Mouse (Mus musculus) midbrain, embryonic 12.5 days (tissue): ENCODE measurements around the gene Arhgef2. TPM values are rescaled to one million over a fixed set of nuclear protein-coding genes. Genes with fewer than 3 reads are reported as not detected.

Experiments used
- ATAC-seq: fragments of 200-750 bp; cut with Nextera tagmentation; 2 replicates; pipeline ENCODE4 v1.8.0; 2017; ENCODE audit warnings: low read depth, moderate TSS enrichment, moderate library complexity; ENCODE audit not compliant: low FRiP score
- H3K27ac ChIP-seq: fragments of 300-500 bp; sonication (generic); replicated peaks from 2 replicates; pipeline ENCODE4 v1.5.1; 2016; ENCODE audit warnings: mild to moderate bottlenecking
- H3K27me3 ChIP-seq: fragments of 300-500 bp; sonication (generic); 2 replicates; pipeline ENCODE4 v1.6.1; 2016; ENCODE audit warnings: mild to moderate bottlenecking
- H3K36me3 ChIP-seq: fragments of 300-500 bp; sonication (generic); 2 replicates; pipeline ENCODE4 v1.6.1; 2016
- H3K4me1 ChIP-seq: fragments of 300-500 bp; sonication (generic); 2 replicates; pipeline ENCODE4 v1.6.1; 2016
- H3K4me2 ChIP-seq: fragments of 300-500 bp; sonication (generic); replicated peaks from 2 replicates; pipeline ENCODE4 v1.6.1; 2016; ENCODE audit warnings: mild to moderate bottlenecking, moderate library complexity
- H3K4me3 ChIP-seq: fragments of 300-500 bp; sonication (generic); 2 replicates; pipeline ENCODE4 v1.5.1; 2016; ENCODE audit warnings: mild to moderate bottlenecking
- H3K9ac ChIP-seq: fragments of 300-500 bp; sonication (generic); replicated peaks from 2 replicates; pipeline ENCODE4 v1.6.1; 2016; ENCODE audit warnings: mild to moderate bottlenecking, moderate library complexity
- H3K9me3 ChIP-seq: fragments of 300-500 bp; sonication (generic); 2 replicates; pipeline ENCODE4 v1.6.1; 2016; ENCODE audit warnings: mild to moderate bottlenecking
- WGBS: fragments of 180-500 bp; shearing (Covaris S2); methylation state at CpG from one replicate; pipeline ENCODE4 v1.1.7; 2016; 5-methylcytosine and 5-hydroxymethylcytosine counted together
- polyA plus RNA-seq: library from polyadenylated mRNA; unstranded; fragments of >200 nt; fragmentation: Nextera tagmentation; extraction: Ambion mirVana; gene quantifications from 2 replicates; pipeline ENCODE4 v1.2.1, GENCODE M21; 2016

The Arhgef2 gene
- polyA plus RNA-seq, 1 experiment from 2014 or later = 143 TPM

DNA sequence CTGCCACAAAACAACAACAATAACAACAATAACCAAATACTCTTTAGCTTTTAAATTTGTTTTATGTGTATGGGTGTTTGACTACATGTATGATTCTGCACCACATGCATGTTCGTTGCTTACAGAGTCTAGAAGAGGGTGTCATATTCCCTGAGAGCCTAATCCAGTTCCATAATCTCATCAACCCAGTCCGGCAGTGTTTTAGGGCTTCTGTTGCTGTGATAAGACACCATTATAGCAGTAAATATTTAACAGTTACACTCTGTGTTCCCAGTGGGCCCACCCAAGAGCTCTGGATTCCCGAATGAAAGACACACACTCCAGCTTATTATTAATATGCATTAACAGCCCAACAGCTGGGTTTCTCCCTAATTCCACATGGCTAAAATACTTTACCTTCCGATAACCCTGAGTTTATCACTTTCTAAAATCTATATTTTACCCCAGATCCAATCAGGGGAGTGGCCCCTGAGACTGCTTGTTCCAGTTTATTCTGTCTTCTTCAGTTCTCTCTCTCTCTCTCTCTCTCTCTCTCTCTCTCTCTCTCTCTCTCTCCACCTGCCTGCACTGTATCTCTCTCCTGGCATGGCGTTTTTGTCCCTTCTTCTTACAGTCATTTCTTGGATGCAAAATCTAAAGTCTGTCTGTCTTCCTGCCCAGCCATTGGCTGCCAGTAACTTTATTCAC is 52.8 kb downstream of the Arhgef2 start:
- 69% methylated on average over 5 of the region's 5 CpGs for WGBS
- Histone ChIP-seq H3K9me3 (no peaks in the 10 kb centered on the region), H3K4me3 (no peak overlapping the region), H3K36me3 (no peaks in the 10 kb centered on the region), H3K27me3 (no peaks in the 10 kb centered on the region), H3K4me1 (no peaks in the 10 kb centered on the region), H3K27ac (no peak overlapping the region), H3K9ac (no peak overlapping the region), H3K4me2 (no peak overlapping the region)
- ATAC-seq = no peak

DNA sequence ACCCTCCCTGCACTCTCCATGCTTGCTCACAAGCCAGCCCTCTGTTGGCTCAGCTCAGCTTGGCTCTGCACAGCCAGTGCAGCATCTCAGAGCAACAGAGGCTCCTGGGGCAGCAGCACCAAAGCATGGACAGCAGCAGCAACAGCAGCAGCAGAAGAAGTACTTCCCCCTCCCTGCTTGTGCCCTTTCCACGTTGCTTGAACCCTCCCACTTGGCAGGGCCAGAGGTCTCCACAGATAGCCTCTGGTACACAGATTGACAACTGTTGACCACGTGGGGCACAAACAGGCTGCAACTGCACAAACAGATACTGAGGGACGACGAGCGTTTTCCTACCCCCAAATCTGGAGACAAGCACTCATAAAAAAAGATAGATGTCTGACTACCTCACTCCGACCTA is 54.0 kb downstream of the Arhgef2 start:
- H3K4me2 ChIP-seq = no peak overlapping the region
- no peaks in the 10 kb centered on the region for H3K9me3 ChIP-seq
- WGBS = 54% methylated on average over 6 of the region's 6 CpGs
- no peaks in the 10 kb centered on the region for H3K27me3 ChIP-seq
- no peak overlapping the region for H3K27ac ChIP-seq
- no peaks in the 10 kb centered on the region for H3K4me1 ChIP-seq
- no peak overlapping the region for H3K9ac ChIP-seq
- no peak overlapping the region for H3K4me3 ChIP-seq
- H3K36me3 ChIP-seq = no peaks in the 10 kb centered on the region
- no peak for ATAC-seq

DNA sequence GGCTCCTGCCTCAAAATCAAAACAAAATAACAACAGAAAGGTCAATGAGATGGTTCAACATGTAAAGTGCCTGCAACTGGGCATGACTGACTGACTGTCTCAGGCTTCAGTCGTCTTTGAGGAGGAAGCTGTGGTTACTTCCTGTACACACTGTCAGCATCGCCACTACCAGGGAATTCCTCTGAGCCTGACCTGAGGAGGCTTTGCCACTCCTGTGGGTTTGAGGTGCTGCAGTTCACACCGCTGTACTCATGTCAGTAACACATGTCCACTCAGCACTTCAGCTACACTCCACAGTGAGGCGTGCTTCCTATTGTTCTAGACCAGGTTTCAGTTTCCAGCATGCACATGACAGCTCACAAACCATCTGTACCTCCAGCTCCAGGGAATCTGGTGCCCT is 58.3 kb downstream of the Arhgef2 start:
- Histone ChIP-seq H3K4me2 (no peak overlapping the region), H3K4me3 (no peak overlapping the region), H3K9me3 (no peaks in the 10 kb centered on the region), H3K9ac (no peak overlapping the region), H3K27ac (no peak overlapping the region), H3K27me3 (no peaks in the 10 kb centered on the region), H3K36me3 (no peaks in the 10 kb centered on the region), H3K4me1 (no peaks in the 10 kb centered on the region)
- 78% methylated on average over 4 of the region's 4 CpGs for WGBS
- ATAC-seq = no peak

DNA sequence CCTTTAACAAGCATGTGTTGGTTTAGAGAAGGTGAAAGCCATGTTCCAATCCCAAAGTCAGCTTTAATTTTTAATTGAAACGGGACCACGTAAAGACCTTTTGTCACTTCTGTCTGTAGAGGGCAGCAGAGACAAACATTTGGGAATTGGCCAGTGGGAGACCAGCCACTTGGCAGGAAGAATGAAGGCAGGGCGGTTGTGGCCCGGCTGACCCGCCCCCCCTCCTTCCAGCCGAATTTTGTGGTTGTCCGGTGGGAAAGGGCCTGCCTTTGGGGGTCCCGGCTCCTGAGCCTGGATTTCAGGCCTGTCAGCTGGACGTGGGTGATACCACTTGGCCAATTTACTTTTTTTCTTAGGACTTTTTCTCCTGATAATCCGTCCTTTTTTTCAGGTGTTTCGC is 71.6 kb downstream of the Arhgef2 start:
- no peaks in the 10 kb centered on the region for H3K36me3 ChIP-seq
- no peaks in the 10 kb centered on the region for H3K9me3 ChIP-seq
- peak overlapping the region; percentile 58; the same call in 1 of the 2 replicates for H3K9ac ChIP-seq
- H3K27ac ChIP-seq = no peak overlapping the region
- WGBS = 7% methylated on average over 11 of the region's 11 CpGs
- ATAC-seq = peak; percentile 60; the same call in 1 of the 2 replicates
- no peaks in the 10 kb centered on the region for H3K27me3 ChIP-seq
- H3K4me1 ChIP-seq = 0 out of 2 replicates have a peak, but pooled peaks cover 3% of the 10 kb centered on the region
- H3K4me2 ChIP-seq = peak overlapping the region; percentile 55
- H3K4me3 ChIP-seq = peak overlapping the region; percentile 31

DNA sequence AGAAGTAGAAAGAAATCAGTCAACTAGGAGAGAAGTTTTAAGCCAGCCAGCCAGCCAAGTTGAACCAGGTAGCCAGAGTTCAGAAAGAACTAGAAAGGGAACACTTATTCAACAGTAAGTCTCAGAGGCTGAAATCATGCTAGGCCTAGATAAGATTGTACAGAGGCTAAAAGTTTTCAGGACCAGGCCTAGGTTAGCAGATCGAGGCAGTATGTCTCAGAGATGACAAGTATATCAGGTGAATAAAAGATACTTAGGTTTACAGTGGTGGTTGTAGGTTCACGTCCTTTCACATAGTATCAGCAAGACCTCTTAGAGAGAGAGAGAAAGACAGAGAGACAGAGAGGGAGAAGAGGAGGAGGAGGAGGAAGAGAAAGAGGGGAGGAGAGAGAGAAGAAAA is 78.0 kb downstream of the Arhgef2 start:
- H3K9ac ChIP-seq = no peak overlapping the region
- no peak overlapping the region for H3K4me2 ChIP-seq
- H3K27me3 ChIP-seq = no peaks in the 10 kb centered on the region
- H3K36me3 ChIP-seq = peaks cover 9% of the 10 kb centered on the region; the same call in 1 of the 2 replicates
- H3K27ac ChIP-seq = no peak overlapping the region
- no peaks in the 10 kb centered on the region for H3K9me3 ChIP-seq
- H3K4me3 ChIP-seq = no peak overlapping the region
- H3K4me1 ChIP-seq = peaks cover 24% of the 10 kb centered on the region
- no peak for ATAC-seq
- WGBS = 87% methylated on average over 2 of the region's 2 CpGs

DNA sequence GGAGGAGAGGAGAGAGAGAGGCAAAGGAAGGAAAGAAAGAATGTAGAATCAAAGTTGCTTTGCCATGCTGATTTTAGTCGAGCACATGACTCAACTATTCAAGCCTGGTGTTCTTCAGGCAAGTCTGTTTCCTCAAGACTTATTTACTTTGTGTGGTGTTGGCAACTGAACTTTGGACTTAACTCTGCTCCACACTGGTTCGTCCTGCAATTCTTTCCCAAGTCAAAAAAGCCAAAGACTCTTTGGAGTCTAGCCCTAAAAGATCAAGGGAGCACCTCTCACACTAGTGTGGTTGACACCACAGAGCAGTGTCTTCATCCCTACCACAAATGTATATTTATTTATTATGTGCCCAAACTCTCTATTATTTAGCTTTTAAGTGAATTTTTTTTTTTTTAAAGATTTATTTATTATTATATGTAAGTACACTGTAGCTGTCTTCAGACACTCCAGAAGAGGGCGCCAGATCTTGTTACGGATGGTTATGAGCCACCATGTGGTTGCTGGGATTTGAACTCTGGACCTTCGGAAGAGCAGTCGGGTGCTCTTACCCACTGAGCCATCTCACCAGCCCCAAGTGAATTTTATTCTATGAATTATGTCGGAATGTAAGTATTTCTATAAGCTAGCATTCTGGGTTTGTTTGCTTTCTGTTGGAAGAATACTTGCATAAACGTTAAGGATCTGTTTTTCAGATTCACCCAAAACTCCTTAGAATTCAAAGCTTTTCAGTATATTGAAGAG is 78.6 kb downstream of the Arhgef2 start:
- ATAC-seq = no peak
- no peak overlapping the region for H3K27ac ChIP-seq

DNA sequence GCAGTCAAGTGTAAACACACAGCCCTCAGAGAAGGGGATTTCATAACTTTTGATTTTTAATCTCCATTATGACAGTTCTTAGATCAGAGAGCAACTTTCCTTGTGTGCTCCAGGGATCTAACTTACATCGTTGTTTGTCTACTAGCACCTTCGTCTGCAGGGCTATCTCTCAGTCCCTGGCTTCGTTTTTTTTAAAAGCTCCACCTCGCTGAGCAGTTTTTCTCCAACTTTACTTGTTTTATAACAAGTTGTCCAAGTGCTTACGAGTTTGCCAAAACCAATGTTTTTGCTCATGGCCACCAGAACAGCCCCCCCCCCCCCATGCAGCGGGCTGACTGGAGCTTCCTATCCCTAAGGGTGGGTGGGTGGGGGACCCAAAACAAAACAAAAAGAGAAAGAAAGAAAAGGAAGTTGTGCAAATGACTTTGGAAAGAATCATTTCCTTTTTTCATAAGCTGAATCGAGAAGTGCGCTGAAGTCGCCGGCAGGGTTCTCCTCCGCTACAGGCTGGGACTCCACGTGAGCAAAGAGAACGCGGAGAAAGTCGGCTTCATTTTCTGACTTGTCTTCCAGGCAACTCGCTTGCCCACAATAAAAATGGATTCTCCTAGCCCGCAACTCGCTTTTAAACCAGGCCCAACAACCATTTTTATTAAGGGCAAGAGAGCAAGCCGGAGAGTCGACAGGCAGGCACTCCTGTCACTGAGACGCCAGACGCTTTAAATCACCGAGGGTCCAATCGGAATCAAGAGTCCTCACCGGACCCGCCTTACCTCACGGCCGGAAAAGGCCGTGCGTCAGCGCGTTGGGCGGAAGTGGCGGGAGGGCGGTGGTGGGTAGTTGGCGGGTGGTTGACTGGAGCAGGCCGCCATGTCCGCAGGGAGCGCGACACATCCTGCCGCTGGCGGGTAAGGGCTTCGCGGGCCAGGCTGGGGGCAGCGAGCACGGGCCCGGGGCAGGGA is 79.5 kb downstream of the Arhgef2 start, which contains the start of gene Khdc4:
Khdc4 (plus strand) TSS at position 824 of the 962 bp plus-strand sequence.
- Histone ChIP-seq H3K4me1 (peaks cover 24% of the 10 kb centered on the region), H3K36me3 (peaks cover 24% of the 10 kb centered on the region), H3K4me2 (peak within 1 kb of the TSS; percentile 84), H3K9ac (peak within 1 kb of the TSS; percentile 97), H3K9me3 (no peaks in the 10 kb centered on the region), H3K27me3 (no peaks in the 10 kb centered on the region), H3K4me3 (peak within 1 kb of the TSS; percentile 98), H3K27ac (peak within 1 kb of the TSS; percentile 89)
- peak; percentile 99 for ATAC-seq
- WGBS = 1% methylated on average over 47 of the region's 47 CpGs

More for the DNA sequence above, 78.6 kb downstream of the Arhgef2 start:
- peak overlapping the region; percentile 84 for H3K4me2 ChIP-seq
- 67% methylated on average over 8 of the region's 8 CpGs for WGBS
- H3K36me3 ChIP-seq = peaks cover 15% of the 10 kb centered on the region
- peaks cover 24% of the 10 kb centered on the region for H3K4me1 ChIP-seq
- H3K27me3 ChIP-seq = no peaks in the 10 kb centered on the region
- H3K9ac ChIP-seq = peak overlapping the region; percentile 56; the same call in 1 of the 2 replicates
- peak overlapping the region; percentile 98; the same call in 1 of the 2 replicates for H3K4me3 ChIP-seq
- no peaks in the 10 kb centered on the region for H3K9me3 ChIP-seq

DNA sequence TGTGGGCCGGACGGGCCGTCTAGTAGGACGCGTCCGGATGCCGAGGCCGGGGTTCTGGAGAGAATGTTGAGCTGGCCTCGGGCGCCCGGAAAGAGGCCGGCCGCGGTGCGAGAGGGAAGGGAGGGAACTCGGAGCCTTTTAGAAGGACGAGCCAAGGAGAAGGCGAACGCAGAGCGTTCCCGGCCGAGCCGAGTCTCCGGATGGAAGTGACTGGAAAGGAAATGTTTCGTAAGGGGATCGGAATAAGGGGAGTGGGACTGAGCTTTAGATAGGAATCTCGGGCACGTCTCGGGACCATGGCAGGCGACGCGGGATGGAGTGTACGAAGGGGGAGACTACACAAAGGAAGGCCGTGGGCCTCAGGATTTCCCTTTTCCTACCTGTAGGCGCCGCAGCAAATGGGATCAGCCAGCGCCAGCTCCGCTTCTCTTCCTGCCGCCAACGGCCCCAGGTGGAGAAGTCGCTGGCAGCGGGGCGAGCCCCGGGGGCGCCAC is 80.2 kb downstream of the Arhgef2 start:
- WGBS = under 1% methylated on average over 44 of the region's 45 CpGs
- Histone ChIP-seq H3K27me3 (no peaks in the 10 kb centered on the region), H3K9me3 (no peaks in the 10 kb centered on the region), H3K9ac (peak overlapping the region; percentile 97), H3K4me2 (peak overlapping the region; percentile 84), H3K27ac (peak overlapping the region; percentile 89), H3K4me3 (peak overlapping the region; percentile 98), H3K4me1 (peaks cover 24% of the 10 kb centered on the region), H3K36me3 (peaks cover 31% of the 10 kb centered on the region)
- ATAC-seq = peak; percentile 64

DNA sequence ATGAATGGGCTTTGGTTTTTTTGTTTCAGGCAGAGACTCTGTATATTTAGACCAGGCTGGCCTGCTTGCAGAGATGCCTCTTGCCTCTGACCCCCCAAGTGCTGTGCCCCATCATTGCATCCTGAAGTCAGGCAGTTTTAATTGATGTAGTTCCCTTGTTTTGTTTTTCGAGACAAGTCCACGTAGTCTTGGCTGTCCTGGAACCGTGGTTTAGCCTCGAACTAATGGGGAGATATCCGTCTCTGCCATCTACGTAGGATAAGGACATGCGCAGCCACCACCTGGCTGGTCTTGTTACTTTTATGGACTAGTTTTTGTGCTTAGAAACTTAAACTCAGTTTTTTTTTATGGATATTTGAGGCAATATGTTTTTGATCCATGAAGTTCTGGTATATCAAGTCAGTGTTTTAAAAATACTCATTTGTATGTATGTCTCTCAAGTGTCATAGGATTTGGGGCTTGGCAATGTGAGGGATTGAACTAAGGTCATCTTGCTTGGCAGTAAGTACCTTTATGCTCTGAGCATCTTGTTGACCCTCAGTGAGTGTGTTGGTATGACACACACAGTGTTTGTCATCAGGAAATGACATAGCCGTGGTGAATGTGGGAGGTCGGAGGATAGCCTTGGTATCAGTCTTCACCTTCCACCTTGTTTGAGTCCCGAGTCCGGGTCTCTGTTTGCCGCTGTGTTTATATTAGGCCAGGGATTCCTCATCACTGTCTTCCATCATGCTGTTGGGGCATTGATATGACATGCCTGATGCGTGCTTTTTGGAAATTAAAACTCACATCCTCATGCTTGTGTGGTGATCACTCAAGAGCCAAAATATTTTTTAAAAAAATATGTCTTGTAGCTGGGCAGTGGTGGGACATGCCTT is 81.2 kb downstream of the Arhgef2 start:
- Histone ChIP-seq H3K36me3 (peaks cover 40% of the 10 kb centered on the region), H3K9ac (peak overlapping the region; percentile 97), H3K27me3 (no peaks in the 10 kb centered on the region), H3K4me3 (peak overlapping the region; percentile 98), H3K4me2 (peak overlapping the region; percentile 84), H3K4me1 (peaks cover 24% of the 10 kb centered on the region), H3K27ac (peak overlapping the region; percentile 89), H3K9me3 (no peaks in the 10 kb centered on the region)
- WGBS = 65% methylated on average over 13 of the region's 13 CpGs
- no peak for ATAC-seq

DNA sequence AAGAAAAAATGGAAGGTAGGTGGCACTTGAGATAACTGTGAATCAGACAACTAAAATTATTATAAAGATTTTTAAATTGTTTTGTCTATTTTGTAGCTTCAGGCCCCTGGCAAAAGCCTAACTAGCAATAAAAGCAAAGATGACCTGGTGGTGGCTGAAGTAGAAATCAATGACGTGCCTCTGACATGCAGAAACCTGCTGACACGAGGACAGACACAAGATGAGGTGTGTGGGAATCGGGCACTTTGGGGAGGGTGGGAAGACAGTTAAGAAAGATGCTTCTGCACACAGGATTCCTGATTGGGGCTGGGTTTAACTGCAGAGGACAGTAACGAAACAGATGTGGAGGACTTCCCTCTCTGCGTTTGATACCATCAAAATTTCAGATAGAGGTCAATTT is 83.3 kb downstream of the Arhgef2 start:
- ATAC-seq = no peak
- Histone ChIP-seq H3K27me3 (no peaks in the 10 kb centered on the region), H3K36me3 (peaks cover 57% of the 10 kb centered on the region), H3K9me3 (no peaks in the 10 kb centered on the region), H3K27ac (no peak overlapping the region), H3K4me2 (no peak overlapping the region), H3K9ac (no peak overlapping the region), H3K4me1 (peaks cover 24% of the 10 kb centered on the region), H3K4me3 (no peak overlapping the region)
- 93% methylated on average over 5 of the region's 5 CpGs for WGBS

DNA sequence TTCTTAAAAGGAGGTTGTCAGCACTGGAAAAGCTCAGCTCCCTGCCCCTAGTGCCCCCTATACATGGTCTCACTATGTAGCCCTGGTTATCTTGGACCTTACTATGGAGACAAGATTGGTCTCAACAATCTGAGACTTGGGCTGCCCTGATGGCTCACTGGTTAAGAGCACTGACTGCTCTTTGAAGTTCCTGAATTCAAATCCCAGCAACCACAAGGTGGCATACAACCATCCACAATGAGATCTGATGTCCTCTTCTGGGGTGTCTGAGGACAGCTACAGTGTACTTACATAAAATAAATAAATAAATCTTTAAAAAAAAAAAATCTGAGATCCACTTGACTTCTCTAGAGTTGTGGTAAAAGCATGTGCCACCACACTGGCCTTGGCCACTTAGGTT is 89.8 kb downstream of the Arhgef2 start:
- Histone ChIP-seq H3K4me2 (no peak overlapping the region), H3K27me3 (no peaks in the 10 kb centered on the region), H3K9ac (no peak overlapping the region), H3K27ac (no peak overlapping the region), H3K36me3 (peaks cover 94% of the 10 kb centered on the region), H3K4me1 (no peaks in the 10 kb centered on the region), H3K9me3 (no peaks in the 10 kb centered on the region), H3K4me3 (no peak overlapping the region)
- no peak for ATAC-seq
